Mouse (Mus musculus) brain, embryonic 14.5 days (tissue): ENCODE measurements around the gene Skiv2l. TPM values are rescaled to one million over a fixed set of nuclear protein-coding genes. Genes with fewer than 3 reads are reported as not detected.

Source experiments
- DNase-seq: peaks from one replicate; pipeline ENCODE4 v3.0.0-alpha.2; 2011; ENCODE audit warnings: low read depth
- CTCF ChIP-seq: fragments of 200-500 bp; IDR thresholded peaks from 2 replicates; pipeline ENCODE4 v1.5.1; 2012; ENCODE audit warnings: inconsistent platforms, mild to moderate bottlenecking, moderate library complexity, borderline replicate concordance; ENCODE audit not compliant: insufficient read depth, insufficient read length; ENCODE audit errors: extremely low read depth
- POLR2A ChIP-seq: fragments of 200-500 bp; IDR thresholded peaks from 2 replicates; pipeline ENCODE4 v1.6.1; 2012; ENCODE audit warnings: mild to moderate bottlenecking, inconsistent platforms, borderline replicate concordance; ENCODE audit not compliant: poor library complexity, insufficient read depth, insufficient read length, severe bottlenecking; ENCODE audit errors: extremely low read depth
- polyA plus RNA-seq: library from polyadenylated mRNA; depleted of rRNA; stranded (reverse); fragments of >200 nt; gene quantifications from 2 replicates; pipeline ENCODE4 v1.2.3, GENCODE M21; 2012; rRNA removed

Skiv2l gene
- polyA plus RNA-seq: 88.8 and 119 TPM in 2 replicates

DNA sequence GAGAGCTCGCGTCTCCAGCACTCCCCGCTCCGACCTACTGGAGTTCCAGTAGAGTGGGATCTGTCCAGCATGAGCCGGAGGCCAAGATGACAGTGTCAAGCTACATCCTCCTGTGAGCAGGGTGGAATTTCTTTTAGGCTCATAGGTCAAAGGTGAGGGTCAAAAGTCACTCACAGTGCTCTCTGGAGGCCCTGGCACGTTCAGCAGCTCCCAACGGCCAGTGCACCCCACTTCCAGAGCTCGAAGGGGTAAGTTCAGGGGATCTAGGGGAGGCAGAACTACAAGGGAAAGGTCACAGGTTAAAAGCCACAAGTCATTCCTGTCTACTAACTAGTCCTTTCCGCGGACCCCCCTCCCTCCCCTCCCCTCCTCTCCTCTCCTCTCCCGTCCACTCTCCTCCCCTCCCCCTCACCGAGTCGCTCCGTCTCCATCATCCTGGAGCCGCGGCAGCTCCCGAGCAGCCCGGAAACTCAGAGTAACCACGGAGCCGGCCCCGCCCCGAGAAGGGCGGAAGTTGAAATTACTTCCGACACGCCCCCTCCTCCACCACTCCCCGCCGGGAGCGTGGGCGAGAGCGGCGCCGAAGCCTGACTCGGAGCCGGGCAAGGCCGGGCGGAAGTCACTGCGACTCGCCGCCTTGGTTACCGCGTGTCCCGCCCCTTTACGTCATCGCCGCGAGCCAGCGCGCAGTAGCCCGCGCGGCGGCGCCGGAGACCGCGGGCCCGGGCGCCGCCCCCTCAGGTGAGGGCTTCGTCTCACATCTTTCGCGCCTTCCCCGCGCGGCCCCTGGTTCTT lies at the start of gene Skiv2l, which contains the start of gene Nelfe:
Gene Skiv2l (minus strand): TSS at position 489 of the 795 bp plus-strand sequence.
Gene Nelfe (plus strand): TSS at position 670 of the 795 bp plus-strand sequence.
- DNase-seq: peak; percentile 99
- TF ChIP-seq POLR2A (peak; percentile 96), CTCF (no peak)

DNA sequence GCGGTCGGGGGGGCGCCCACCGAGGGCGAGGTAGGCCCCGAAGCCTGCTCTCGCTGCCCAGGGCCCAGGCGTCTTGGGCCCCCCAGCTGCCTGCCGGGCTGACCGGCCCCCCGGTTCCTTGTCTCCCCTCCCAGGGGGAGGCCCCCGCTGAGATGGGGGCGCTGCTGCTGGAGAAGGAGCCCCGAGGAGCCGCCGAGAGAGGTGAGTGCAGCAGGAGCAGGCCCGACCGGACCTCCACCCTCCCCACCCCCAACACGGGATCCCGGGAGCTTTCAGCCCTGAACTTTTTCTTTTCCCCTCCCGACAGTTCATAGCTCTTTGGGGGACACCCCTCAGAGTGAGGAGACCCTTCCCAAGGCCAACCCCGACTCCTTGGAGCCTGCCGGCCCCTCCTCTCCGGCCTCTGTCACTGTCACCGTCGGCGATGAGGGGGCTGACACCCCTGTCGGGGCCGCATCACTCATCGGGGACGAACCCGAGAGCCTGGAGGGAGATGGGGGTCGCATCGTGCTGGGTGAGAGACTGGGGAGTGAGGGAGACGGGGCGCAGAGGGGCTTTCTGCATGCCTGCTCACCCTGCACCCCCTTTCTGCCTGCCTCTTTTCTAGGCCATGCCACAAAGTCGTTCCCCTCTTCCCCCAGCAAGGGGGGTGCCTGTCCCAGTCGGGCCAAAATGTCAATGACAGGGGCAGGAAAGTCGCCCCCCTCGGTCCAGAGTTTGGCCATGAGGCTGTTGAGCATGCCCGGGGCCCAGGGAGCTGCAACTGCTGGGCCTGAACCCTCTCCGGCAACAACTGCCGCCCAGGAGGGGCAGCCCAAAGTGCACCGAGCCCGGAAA lies 49.3 kb upstream of the Skiv2l start:
- TF ChIP-seq POLR2A: no peak
- no peak for TF ChIP-seq CTCF
- peak; percentile 35 for DNase-seq

DNA sequence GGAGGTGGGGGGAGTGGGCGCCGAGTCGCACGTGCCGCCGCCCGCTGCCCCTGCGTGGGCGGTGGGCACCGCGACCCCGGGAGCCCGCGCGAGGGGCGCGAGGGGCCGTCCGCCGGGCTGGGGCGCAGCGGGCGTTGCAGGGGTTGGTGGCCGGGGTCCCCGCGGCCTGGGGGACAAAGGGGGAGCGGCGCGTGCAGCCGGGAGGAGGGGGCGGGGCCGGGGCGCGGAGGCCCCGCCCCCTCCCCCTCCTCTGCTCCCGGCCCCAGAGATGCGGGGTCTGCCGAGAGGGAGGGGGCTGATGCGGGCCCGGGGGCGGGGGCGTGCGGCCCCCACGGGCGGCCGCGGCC lies 48.7 kb upstream of the Skiv2l start:
- no peak; the same call in 1 of the 2 replicates for TF ChIP-seq POLR2A
- no peak for TF ChIP-seq CTCF
- DNase-seq: peak; percentile 71

DNA sequence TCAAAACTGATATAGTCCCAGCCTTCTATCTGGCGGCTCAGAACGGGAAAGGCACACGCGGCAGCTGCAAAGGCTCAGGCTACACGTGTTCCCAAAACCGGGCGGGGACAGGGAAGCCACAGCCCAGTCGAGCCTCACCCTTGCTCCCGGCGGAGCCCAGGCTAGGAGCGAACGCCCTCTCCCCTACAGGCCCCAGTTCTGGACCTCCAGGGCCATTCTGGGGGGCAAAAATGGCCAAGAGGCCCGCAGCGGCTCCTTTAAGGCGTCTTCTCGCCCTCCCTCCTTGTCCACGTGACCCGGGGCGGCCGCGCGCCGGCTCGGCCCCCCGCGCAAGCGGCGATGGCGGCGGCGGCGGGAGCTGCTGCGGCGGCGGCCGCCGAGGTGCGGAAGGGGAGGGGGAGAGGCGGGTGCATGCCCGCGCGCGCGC lies 48.2 kb upstream of the Skiv2l start, which contains the start of the genes C2 and Ehmt2:
Gene C2 (minus strand): TSS at position 106 of the 427 bp plus-strand sequence.
Gene Ehmt2 (plus strand): TSS at position 310 of the 427 bp plus-strand sequence.
- no peak for TF ChIP-seq CTCF
- TF ChIP-seq POLR2A: peak; percentile 79
- peak; percentile 92 for DNase-seq

DNA sequence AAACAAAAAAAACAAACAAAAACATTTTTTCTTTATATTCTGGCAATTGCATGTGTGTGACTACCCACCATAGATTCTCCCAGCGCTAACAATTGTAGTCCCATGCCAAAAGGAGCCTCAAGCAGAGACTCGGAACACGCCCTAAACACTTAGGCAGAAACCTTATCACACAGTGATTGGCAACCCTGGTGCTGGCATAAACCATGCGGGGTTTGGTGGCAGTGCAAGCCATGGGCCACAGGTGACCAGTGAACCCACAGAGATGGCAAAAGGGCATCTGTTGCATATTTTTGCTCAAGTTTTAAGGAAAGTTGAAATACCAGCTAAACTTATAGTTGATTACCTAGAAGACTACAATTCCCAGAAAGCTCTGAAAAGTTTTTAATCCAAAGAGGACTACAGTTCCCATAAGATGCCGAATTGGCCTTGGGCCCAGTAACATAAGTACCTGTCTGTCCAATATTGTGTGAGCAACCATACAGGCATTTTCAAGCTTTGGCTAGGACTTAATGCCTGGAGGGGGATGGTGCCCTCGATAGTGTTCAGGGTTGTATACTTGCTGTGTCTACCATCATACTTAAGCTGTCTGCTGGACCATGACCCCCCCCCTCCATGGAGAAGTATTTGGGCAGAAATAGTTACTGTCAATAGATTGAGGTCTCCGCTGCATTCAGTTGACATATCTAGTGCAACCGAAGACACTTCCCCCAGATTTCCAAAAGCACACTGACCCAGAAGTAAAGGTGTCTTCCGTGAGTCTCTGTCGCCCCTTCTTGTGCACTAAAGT lies 47.6 kb upstream of the Skiv2l start:
- peak; percentile 76 for DNase-seq
- TF ChIP-seq POLR2A (no peak), CTCF (no peak)

DNA sequence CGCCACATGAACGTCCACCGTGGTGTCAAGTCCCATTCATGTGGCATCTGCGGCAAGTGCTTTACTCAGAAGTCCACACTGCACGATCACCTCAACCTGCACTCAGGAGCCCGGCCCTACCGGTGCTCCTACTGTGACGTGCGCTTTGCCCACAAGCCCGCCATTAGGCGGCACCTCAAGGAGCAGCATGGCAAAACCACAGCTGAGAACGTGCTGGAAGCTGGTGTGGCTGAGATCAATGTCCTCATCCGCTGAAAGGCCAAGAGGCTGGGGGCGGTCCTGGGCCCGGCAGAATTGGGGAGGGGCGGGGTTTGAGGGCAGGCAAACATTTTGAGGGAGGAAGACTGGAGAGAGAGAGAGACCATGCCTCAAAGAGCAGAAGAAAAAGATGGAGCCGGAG lies 46.4 kb upstream of the Skiv2l start:
- no peak for DNase-seq
- no peak for TF ChIP-seq CTCF
- TF ChIP-seq POLR2A: no peak

DNA sequence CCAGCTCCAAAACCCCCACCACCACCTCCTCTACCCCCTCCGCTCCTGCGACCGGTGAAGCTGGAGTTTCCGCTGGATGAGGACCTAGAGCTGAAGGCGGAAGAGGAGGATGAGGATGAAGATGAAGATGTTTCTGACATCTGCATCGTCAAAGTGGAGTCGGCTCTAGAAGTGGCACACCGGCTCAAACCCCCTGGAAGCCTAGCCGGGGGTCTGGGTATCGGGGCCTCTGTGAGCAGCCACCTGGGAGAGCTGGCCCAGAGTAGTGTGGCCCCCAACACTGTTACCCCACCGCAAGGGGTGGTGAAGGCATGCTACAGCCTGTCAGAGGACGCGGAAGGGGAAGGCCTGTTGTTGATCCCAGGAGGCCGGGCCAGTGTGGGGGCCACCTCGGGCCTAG lies 45.7 kb upstream of the Skiv2l start:
- DNase-seq: no peak
- TF ChIP-seq POLR2A (no peak), CTCF (no peak)

DNA sequence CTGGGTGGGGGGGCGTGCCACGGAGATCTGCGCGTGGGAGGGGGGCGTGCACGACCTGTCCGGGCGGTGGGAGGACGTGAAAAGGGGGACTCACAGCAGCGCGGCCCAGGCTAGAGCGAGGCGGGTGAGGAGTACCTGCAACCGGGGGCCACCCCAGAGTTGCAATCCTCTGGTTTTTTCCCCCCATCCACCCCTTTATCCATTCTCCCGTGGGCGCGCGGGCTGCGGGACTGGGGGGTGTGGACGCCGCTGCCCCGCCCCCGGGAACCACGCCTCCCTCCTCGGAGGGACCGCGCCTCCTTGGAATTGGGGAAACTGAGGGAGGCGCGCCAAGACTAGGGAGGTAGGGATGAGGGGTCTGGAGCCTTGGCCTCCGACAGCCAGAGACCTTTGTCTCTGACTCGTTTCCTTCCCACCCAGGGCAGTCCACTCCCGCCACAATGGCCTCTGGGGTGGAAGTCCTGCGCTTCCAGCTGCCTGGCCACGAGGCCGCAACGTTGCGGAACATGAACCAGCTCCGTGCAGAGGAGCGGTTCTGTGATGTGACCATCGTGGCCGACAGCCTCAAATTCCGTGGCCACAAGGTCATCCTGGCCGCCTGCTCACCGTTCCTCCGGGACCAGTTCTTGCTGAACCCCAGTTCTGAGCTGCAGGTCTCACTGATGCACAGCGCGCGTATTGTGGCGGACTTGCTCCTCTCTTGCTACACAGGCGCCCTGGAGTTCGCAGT lies 45.0 kb upstream of the Skiv2l start:
- peak; percentile 57 for DNase-seq
- TF ChIP-seq CTCF: no peak
- 0 out of 2 replicates have a peak, but pooled peaks have one; percentile 3 for TF ChIP-seq POLR2A

DNA sequence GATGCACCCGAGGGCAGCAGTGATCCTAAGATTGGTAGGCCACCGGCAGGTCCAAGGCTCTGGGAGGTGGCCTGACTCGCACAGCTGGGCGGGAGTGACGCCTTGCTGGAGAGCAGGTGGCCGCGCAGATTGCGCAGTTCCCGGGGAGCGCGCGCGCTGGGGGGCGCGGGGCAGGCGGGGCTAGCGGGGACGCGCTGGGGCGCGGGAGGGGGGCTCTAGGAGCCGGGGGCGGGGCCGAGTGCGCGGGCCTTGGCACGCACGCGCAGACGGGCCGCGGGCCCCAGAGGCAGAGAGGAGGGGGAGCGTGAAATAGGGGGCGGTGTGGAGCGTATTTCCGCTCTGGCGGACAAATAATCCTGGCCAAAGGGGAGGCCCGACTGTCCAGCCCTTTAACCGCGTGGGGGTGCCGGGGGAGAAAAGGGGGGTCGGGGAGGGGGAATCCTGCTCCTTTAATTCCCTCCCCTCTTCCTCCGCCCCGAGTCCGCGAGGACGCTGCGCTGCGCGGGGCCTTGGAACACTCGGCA lies 44.1 kb upstream of the Skiv2l start:
- peak; percentile 10; the same call in 1 of the 2 replicates for TF ChIP-seq CTCF
- TF ChIP-seq POLR2A: peak; percentile 40; the same call in 1 of the 2 replicates
- peak; percentile 99 for DNase-seq

DNA sequence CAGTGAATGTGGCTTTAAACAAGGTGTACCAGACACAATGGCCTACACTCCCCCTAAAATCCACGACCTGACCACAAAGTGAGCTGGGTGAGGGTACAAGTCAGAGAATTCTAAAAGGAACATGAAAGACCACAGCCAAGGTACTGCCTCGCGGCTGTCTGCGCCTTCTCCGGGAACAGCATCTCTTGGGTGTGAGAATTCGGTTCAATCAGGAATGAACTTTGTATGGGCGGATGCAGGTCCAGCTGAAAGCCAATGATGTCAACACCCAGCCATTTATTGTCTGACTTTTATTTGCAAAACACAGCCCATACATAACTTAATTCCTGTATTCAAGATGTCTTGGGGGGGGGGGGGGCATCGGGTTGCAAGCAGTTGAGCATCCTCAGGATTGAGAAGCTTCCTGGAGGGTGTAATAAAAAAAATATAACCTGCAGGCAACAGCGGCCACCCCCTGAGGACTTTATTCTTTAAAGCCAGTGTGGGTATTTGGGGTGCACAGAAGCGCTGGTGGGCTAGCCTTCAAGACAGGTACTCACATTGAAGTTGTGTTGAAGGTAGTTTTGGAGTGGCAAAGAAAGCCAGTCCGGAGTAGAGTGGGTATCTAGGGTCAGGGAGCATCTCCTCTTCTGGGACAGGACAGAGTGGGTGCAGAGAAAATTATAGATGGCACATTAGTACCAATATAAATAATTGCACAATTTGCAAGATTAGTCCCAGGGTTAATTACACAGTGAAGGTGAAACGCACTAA lies 43.2 kb upstream of the Skiv2l start:
- TF ChIP-seq CTCF (no peak), POLR2A (no peak)
- DNase-seq: no peak

DNA sequence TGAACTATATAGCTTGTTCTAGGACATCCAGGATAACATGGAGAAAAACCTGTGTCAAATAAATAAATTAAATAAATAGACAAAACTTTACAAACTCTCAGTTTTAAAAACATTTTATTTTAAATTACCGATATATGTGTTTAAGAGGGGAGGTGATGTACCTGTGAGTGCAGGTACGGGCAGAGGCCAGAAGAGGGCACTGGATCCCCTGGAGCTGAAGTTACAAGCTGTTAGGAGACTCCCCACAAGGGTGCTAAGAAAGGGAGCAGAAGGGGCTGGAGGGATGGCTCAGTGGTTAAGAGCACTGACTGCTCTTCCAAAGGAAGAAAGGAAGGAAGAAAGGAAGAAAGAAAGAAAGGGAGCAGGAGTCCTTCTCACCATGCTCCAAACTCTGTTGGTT lies 41.4 kb upstream of the Skiv2l start:
- no peak for DNase-seq
- TF ChIP-seq POLR2A (no peak), CTCF (no peak)

DNA sequence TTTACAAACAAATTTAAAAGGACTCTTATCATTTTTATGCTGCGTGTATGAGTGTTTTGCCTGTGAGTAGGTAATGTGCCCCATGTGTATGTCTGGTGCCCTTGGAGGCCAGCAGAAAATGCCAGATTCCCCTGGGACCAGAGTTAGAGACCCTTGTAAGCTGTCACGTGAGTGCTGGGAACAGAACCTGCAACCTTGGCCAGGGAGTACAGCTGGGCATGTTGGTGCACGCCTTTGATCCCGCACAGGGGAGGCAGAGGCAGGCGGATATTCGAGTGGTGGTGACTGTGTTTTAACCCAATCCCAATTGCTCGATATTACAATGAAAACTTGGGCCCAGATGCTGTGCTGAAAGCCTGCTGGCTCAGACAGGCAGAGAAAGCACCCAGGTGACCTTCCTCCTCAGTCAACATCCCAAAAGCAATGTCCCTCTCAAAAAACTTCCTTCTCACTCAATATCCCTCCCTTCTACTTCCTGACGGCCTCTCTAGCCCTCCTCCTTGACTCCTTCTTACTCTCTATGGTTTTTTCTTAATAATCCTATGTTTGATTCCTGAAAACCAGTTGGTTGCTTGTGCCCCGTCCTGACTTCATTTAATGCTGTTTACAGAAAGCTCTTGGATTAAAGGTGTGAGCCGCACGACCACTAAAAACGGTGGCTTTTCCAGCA lies 40.2 kb upstream of the Skiv2l start:
- no peak for TF ChIP-seq CTCF
- no peak for TF ChIP-seq POLR2A
- no peak for DNase-seq
